Mouse (Mus musculus): ENCODE measurements at regions not wholly inside any gene's neighbourhood (a gene's known extent, or its start where the extent isn't known, plus 50 kb on each side); places are given as distances from the start of the nearest gene placed in this dataset.

DNA sequence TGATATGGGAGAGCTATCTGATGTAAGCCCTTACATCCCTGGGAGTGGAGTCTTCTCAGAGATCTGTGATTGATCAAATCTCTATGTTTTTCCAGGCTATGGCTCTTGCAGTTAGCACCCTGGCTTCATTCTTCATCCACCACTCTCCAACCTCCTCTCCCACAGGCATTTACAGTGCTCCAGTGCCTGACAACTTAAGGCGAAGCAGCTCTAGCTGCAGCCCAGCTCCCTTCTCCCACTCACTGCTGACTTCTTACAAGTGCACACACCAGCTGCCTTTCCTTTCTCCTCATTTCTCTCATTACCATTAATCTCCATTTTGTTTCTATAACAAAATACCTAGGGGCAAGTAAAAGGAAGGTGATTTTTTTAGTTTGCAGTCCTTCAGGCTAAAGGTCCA lies 151.0 kb downstream of the Cyp26b1 start:
- TF ChIP-seq POLR2A (IDR thresholded peaks at IDR 0.05; ENCODE audit: borderline replicate concordance, extremely low read depth, insufficient read depth, insufficient read length, poor library complexity, severe bottlenecking) (no peak), CTCF (IDR thresholded peaks at IDR 0.05; ENCODE audit: borderline replicate concordance, extremely low read depth, insufficient read depth, insufficient read length) (no peak)
